Mouse (Mus musculus) erythroid progenitor cell, adult 5-6 weeks (primary cell): ENCODE data around the gene Nrp1. TPM values are rescaled to one million over a fixed set of nuclear protein-coding genes. Genes with fewer than 3 reads are reported as not detected.

Experiments used
- ATAC-seq: replicated peaks from 2 replicates; pipeline ENCODE4 v1.8.0; 2016; ENCODE audit warnings: moderate number of reproducible peaks, mild to moderate bottlenecking, moderate TSS enrichment, inconsistent platforms; ENCODE audit not compliant: poor library complexity, low FRiP score, severe bottlenecking
- total RNA-seq, 2 experiments: library from RNA; stranded (forward) in 1 of 2; stranded (reverse) in 1 of 2; fragments of 150-400 nt in 1 of 2; fragments of 186-747, 209-891 nt in 1 of 2; gene quantifications; 2 replicates each; pipeline versions ENCODE4 v1.2.3 to v1.2.4; 2015 to 2017; ENCODE audit warnings: low replicate concordance in 2 of 2

Nrp1 gene
- 1.4 and 3.4 TPM in 2 replicates for total RNA-seq (2015; ENCODE audit: low replicate concordance)
- 2.0 and 4.4 TPM in 2 replicates for total RNA-seq (2017; ENCODE audit: low replicate concordance)

GRCm38 (mm10) chr8:128358406-128358755 is at the start of gene Nrp1:
Gene Nrp1, plus strand, starts transcription at chr8:128358604.
- no peak for ATAC-seq

GRCm38 (mm10) chr8:128320797-128321196 is 37.6 kb upstream of the Nrp1 start:
- no peak for ATAC-seq

- no peak for ATAC-seq
Observed at GRCm38 (mm10) chr8:128327281-128327680, 31.1 kb upstream of the Nrp1 start.

- ATAC-seq: no peak
Observed at GRCm38 (mm10) chr8:128327922-128328321, 30.5 kb upstream of the Nrp1 start.

GRCm38 (mm10) chr8:128329502-128329901 is 28.9 kb upstream of the Nrp1 start:
- no peak for ATAC-seq

- no peak for ATAC-seq
Observed at GRCm38 (mm10) chr8:128335976-128336375, 22.4 kb upstream of the Nrp1 start.

- ATAC-seq: no peak
Observed at GRCm38 (mm10) chr8:128338951-128339350, 19.5 kb upstream of the Nrp1 start.

GRCm38 (mm10) chr8:128339521-128339920 is 18.9 kb upstream of the Nrp1 start:
- no peak for ATAC-seq

- no peak for ATAC-seq
Observed at GRCm38 (mm10) chr8:128350405-128350804, 8.0 kb upstream of the Nrp1 start.

- no peak for ATAC-seq
Observed at GRCm38 (mm10) chr8:128351211-128351610, 7.2 kb upstream of the Nrp1 start.

GRCm38 (mm10) chr8:128352821-128353220 is 5.6 kb upstream of the Nrp1 start:
- ATAC-seq: no peak

GRCm38 (mm10) chr8:128353999-128354398 is 4.4 kb upstream of the Nrp1 start:
- ATAC-seq: no peak

GRCm38 (mm10) chr8:128355091-128355490 is 3.3 kb upstream of the Nrp1 start:
- no peak for ATAC-seq

- ATAC-seq: no peak
Observed at GRCm38 (mm10) chr8:128356170-128356569, 2.2 kb upstream of the Nrp1 start.

- ATAC-seq: no peak
Observed at GRCm38 (mm10) chr8:128356796-128357539, 1.4 kb upstream of the Nrp1 start.

- ATAC-seq: no peak
Observed at GRCm38 (mm10) chr8:128357540-128358405, 631 bp upstream of the Nrp1 start.

GRCm38 (mm10) chr8:128358756-128359520 is 534 bp downstream of the Nrp1 start:
- no peak for ATAC-seq

GRCm38 (mm10) chr8:128359521-128360318 is 1.3 kb downstream of the Nrp1 start:
- ATAC-seq: no peak

- no peak for ATAC-seq
Observed at GRCm38 (mm10) chr8:128361343-128361870, 3.0 kb downstream of the Nrp1 start.
